ENCODE assay signal across 16 mouse cellular contexts in the genomic region with DNA sequence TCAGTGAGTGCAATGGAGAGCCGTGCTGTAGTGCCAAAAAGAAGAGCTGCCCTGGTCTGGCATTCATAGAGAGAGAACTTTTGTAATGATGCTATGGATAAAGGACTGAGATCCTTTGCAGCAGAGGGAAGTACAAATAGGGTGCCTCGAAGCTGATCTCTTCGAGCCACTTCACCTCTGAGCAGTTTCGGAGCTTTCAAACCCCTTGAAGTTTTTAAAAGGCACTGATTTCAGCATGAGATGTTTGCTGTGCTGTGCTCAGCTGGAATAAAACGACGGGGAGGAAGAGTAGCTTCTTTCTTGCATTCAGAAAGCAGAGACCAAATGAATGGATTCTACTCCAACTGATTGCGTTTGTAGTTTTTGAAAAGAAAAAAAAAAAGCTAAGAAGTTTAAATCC.
"Had no signal": no experiment of that assay in that cellular context is flagged by ENCODE, and none has a peak within 500 bp of the region (broad histone marks: within the 10 kb centered on the region; RNA-seq: fewer than 3 reads in every experiment).

No protein-coding gene starts in this region.

- H3K4me2 ChIP-seq: kidney, embryonic 15.5 days; liver, embryonic 13.5 days; neural tube, embryonic 13.5 days had no signal

- H3K27ac ChIP-seq: kidney, embryonic 15.5 days; left cerebral cortex, adult 2 months; liver, embryonic 13.5 days; neural tube, embryonic 13.5 days; stomach, postnatal 0 days had no signal

- H3K27me3 ChIP-seq: kidney, embryonic 15.5 days; liver, embryonic 13.5 days; neural tube, embryonic 13.5 days had no signal

- H3K36me3 ChIP-seq: kidney, embryonic 15.5 days; liver, embryonic 13.5 days; neural tube, embryonic 13.5 days had no signal

- H3K9ac ChIP-seq: kidney, embryonic 15.5 days; liver, embryonic 13.5 days; neural tube, embryonic 13.5 days had no signal

- H3K4me3 ChIP-seq: kidney, embryonic 15.5 days; left cerebral cortex, adult 2 months; liver, embryonic 13.5 days; myocyte; neural tube, embryonic 13.5 days had no signal

- DNase-seq: kidney, adult 11 months; kidney, adult 8-10 months; kidney, postnatal 10 days; kidney, postnatal 36 days; layer of hippocampus, postnatal 36 days; liver, embryonic 13.5 days; lung, adult 2 months; lung, postnatal 14 days; lung, postnatal 4 days; right cerebral cortex, postnatal 4 days; thymus, postnatal 25 days had no signal

- H3K9me3 ChIP-seq: kidney, embryonic 15.5 days; liver, embryonic 13.5 days; neural tube, embryonic 13.5 days had no signal

- H3K4me1 ChIP-seq: kidney, embryonic 15.5 days; liver, embryonic 13.5 days; neural tube, embryonic 13.5 days had no signal
